In the genomic region with DNA sequence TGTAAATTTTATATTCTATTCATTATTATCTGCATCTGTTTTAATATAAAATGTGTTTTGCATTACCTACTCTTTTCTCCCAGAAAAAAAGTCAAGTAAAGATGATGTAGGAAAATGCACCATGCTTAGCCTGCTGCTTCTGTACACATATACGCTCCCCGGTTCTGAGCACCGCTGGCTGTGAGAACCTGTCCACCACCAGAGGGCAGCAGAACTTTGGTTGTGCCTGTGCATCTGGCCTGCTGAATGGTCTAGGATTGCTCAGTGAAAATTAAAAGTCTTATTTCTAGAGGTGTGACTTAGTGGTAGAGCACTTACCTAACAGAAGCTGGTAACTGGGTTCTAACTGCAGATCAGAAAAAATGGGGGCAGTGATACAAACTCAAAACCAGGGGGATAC, we compare ENCODE assay signal across 8 mouse cellular contexts. TPM values are rescaled to one million over a fixed set of nuclear protein-coding genes. Genes with fewer than 3 reads are reported as not detected.
DNase-seq lines count a peak whose midpoint lies in the region; ATAC-seq and TF ChIP-seq lines count a peak whose summit lies in the region.

No protein-coding gene starts in this region.

- H3K4me3 ChIP-seq in MEL (ENCODE audit: control insufficient read depth in 1 of 2, insufficient read depth in 1 of 2, low read depth in 2 of 2, low read length in 2 of 2) = no peak overlapping the region
- H3K4me3 ChIP-seq in lung, embryonic 14.5 days (ENCODE audit: low read depth, low read length) = no peak overlapping the region
- H3K4me3 ChIP-seq in thymus, adult 2 months (ENCODE audit: control insufficient read depth, insufficient read depth, low read length) = no peak overlapping the region

- peak; percentile 84 to 97 (median 96) for TF ChIP-seq CTCF in MEL (IDR thresholded peaks at IDR 0.05 in 2 of 3, conservative IDR thresholded peaks at IDR 0.05 in 1 of 3; ENCODE audit: control insufficient read depth in 1 of 3, insufficient read depth in 1 of 3, low read depth in 2 of 3, low read length in 3 of 3, poor library complexity in 1 of 3, severe bottlenecking in 1 of 3)
- peak; percentile 92 for TF ChIP-seq CTCF in lung, embryonic 14.5 days (IDR thresholded peaks at IDR 0.05; ENCODE audit: low read depth)
- peak; percentile 76; the same call in 1 of the 2 replicates for TF ChIP-seq CTCF in thymus, adult 2 months (IDR thresholded peaks at IDR 0.05; ENCODE audit: borderline replicate concordance, control insufficient read depth, extremely low read depth, insufficient read depth, low read length, poor library complexity)

- TF ChIP-seq POLR2A in MEL (IDR thresholded peaks at IDR 0.05; ENCODE audit: control insufficient read depth in 1 of 2, insufficient read depth in 1 of 2, low read depth in 1 of 2, low read length in 2 of 2, poor library complexity in 1 of 2) = no peak
- no peak for TF ChIP-seq POLR2A in thymus, adult 2 months (IDR thresholded peaks at IDR 0.05; ENCODE audit: control insufficient read depth, extremely low read depth, insufficient read depth, low read length, poor library complexity)

- no peak overlapping the region for H3K27ac ChIP-seq in MEL (ENCODE audit: control insufficient read depth, low read depth, low read length)
- H3K27ac ChIP-seq in lung, embryonic 14.5 days (ENCODE audit: low read depth) = no peak overlapping the region
- H3K27ac ChIP-seq in thymus, adult 2 months (ENCODE audit: control insufficient read depth, insufficient read depth, low read length) = no peak overlapping the region

- peak; percentile 89 for TF ChIP-seq RAD21 in MEL (IDR thresholded peaks at IDR 0.05; ENCODE audit: low read depth, low read length)

- WGBS in lung, embryonic 14.5 days = 15% methylated on average over 3 of the region's 3 CpGs
- WGBS in thymus, adult 2 months = 54% methylated on average over 3 of the region's 3 CpGs

- no peaks in the 10 kb centered on the region for H3K9me3 ChIP-seq in MEL (replicated peaks; ENCODE audit: insufficient read depth, low read length)
- H3K9me3 ChIP-seq in lung, embryonic 14.5 days (ENCODE audit: low read depth, low read length) = no peaks in the 10 kb centered on the region

- ATAC-seq in hematopoietic stem cell, adult 5-6 weeks (replicated peaks in 1 of 2; ENCODE audit: insufficient read depth in 1 of 2, low FRiP score in 2 of 2, low TSS enrichment in 1 of 2, low read depth in 1 of 2, poor library complexity in 2 of 2, severe bottlenecking in 2 of 2) = peak; percentile 84 to 92
- ATAC-seq in lung, embryonic 14.5 days (ENCODE audit: insufficient read depth) = peak; percentile 84

- peak; percentile 83 for DNase-seq in MEL (ENCODE audit: low read depth, low spot score)
- DNase-seq in cerebellum, adult 8-10 months = peak; percentile 85
- DNase-seq in forelimb bud, embryonic 11.5 days (ENCODE audit: low read depth, low spot score) = peak; percentile 77
- peak; percentile 85 for DNase-seq in layer of hippocampus, adult 9-10 months (ENCODE audit: low spot score)
- DNase-seq in lung, embryonic 14.5 days = peak; percentile 93
- DNase-seq in ovary, postnatal 10 days (ENCODE audit: low spot score) = peak; percentile 66
- DNase-seq in thymus, adult 2 months = peak; percentile 81

- H3K27me3 ChIP-seq in MEL (ENCODE audit: control insufficient read depth in 1 of 2, insufficient read depth in 2 of 2, low read length in 2 of 2) = no peaks in the 10 kb centered on the region
- H3K27me3 ChIP-seq in lung, embryonic 14.5 days (ENCODE audit: insufficient read depth, low read length) = no peaks in the 10 kb centered on the region
- H3K27me3 ChIP-seq in thymus, adult 2 months (ENCODE audit: control insufficient read depth, insufficient read depth, low read length) = no peaks in the 10 kb centered on the region

- H3K36me3 ChIP-seq in MEL (ENCODE audit: control insufficient read depth in 1 of 2, insufficient read depth in 2 of 2, low read length in 2 of 2) = peaks cover 8 to 20% of the 10 kb centered on the region in 2 experiments
- peaks cover 59% of the 10 kb centered on the region for H3K36me3 ChIP-seq in lung, embryonic 14.5 days (ENCODE audit: insufficient read depth)
- peaks cover 42% of the 10 kb centered on the region for H3K36me3 ChIP-seq in thymus, adult 2 months (ENCODE audit: control insufficient read depth, insufficient read depth, low read length)

- no peak overlapping the region for H3K9ac ChIP-seq in MEL (ENCODE audit: control insufficient read depth, low read depth, low read length, poor library complexity, severe bottlenecking)
- no peak overlapping the region for H3K9ac ChIP-seq in lung, embryonic 14.5 days

- H3K79me2 ChIP-seq in MEL (ENCODE audit: control insufficient read depth, insufficient read depth, low read length, poor library complexity) = no peaks in the 10 kb centered on the region

- H3K4me2 ChIP-seq in lung, embryonic 14.5 days = no peak overlapping the region

- TF ChIP-seq EP300 in MEL (IDR thresholded peaks at IDR 0.05; ENCODE audit: low read depth in 1 of 2, low read length in 2 of 2) = no peak

- H3K4me1 ChIP-seq in MEL (ENCODE audit: control insufficient read depth in 1 of 2, insufficient read depth in 2 of 2, low read length in 2 of 2) = peaks cover 17% of the 10 kb centered on the region in 2 experiments
- H3K4me1 ChIP-seq in lung, embryonic 14.5 days (ENCODE audit: insufficient read depth) = 0 out of 2 replicates have a peak, but pooled peaks cover 4% of the 10 kb centered on the region
- H3K4me1 ChIP-seq in thymus, adult 2 months (replicated peaks; ENCODE audit: control insufficient read depth, insufficient read depth, low read length) = no peaks in the 10 kb centered on the region

TF ChIP-seq in MEL, 35 proteins besides CTCF, POLR2A, EP300 and RAD21:
- TF ChIP-seq SMC3 (IDR thresholded peaks at IDR 0.05; ENCODE audit: low read depth, low read length) (peak; percentile 93), USF2 (IDR thresholded peaks at IDR 0.05; ENCODE audit: borderline replicate concordance in 1 of 2, insufficient read depth in 1 of 2, low read depth in 1 of 2, low read length in 2 of 2) (no peak), SIN3A (IDR thresholded peaks at IDR 0.05; ENCODE audit: low read length) (peak; percentile 55; the same call in 1 of the 2 replicates), CHD2 (IDR thresholded peaks at IDR 0.05; ENCODE audit: low read length) (no peak), KAT2A (conservative IDR thresholded peaks at IDR 0.05; ENCODE audit: low read depth, low read length) (no peak), GABPA (IDR thresholded peaks at IDR 0.05; ENCODE audit: low read depth, low read length) (no peak), POLR2AphosphoS5 (IDR thresholded peaks at IDR 0.05; ENCODE audit: borderline replicate concordance, low read depth, low read length) (no peak), TAL1 (IDR thresholded peaks at IDR 0.05; ENCODE audit: low read length) (no peak), HCFC1 (IDR thresholded peaks at IDR 0.05; ENCODE audit: low read depth, low read length) (no peak), ZC3H11A (IDR thresholded peaks at IDR 0.05; ENCODE audit: low read depth, low read length) (peak; percentile 88), MAZ (IDR thresholded peaks at IDR 0.05; ENCODE audit: low read depth, low read length) (peak; percentile 56; the same call in 1 of the 2 replicates), TBP (IDR thresholded peaks at IDR 0.05; ENCODE audit: low read depth, low read length) (no peak), MYB (IDR thresholded peaks at IDR 0.05; ENCODE audit: low read depth, low read length) (no peak)

RNA-seq across cellular contexts. Expression of a gene that starts 19.1 kb away (rescaled TPM):
- total RNA-seq in MEL (2012; rRNA removed) = not detected in 2 replicates
- polyA plus RNA-seq in MEL (2012; ENCODE audit: insufficient read depth in 1 of 2, insufficient read length in 2 of 2, low read depth in 1 of 2, low replicate concordance in 2 of 2, missing spikeins in 1 of 2) = not detected
- not detected in 2 replicates for total RNA-seq in hematopoietic stem cell, adult 5-6 weeks (2017)
- polyA plus RNA-seq in lung, embryonic 14.5 days (2014; fragmentation: Nextera tagmentation; extraction: Ambion mirVana) = 3.1 and 3.6 TPM in 2 replicates
- 2.5 and 4.9 TPM in 2 replicates for polyA plus RNA-seq in thymus, adult 2 months (2012; rRNA removed)

RNA-seq across cellular contexts. Expression of a gene that starts 19.6 kb away (rescaled TPM):
- total RNA-seq in MEL (2012; rRNA removed) = 85.7 and 91.5 TPM in 2 replicates
- 100 to 1,000 TPM in 1 of 2 experiments, not detected in 1; 167 TPM for polyA plus RNA-seq in MEL (2012; ENCODE audit: insufficient read depth in 1 of 2, insufficient read length in 2 of 2, low read depth in 1 of 2, low replicate concordance in 2 of 2, missing spikeins in 1 of 2)
- 138 and 140 TPM in 2 replicates for total RNA-seq in hematopoietic stem cell, adult 5-6 weeks (2017)
- 228 and 241 TPM in 2 replicates for polyA plus RNA-seq in lung, embryonic 14.5 days (2014; fragmentation: Nextera tagmentation; extraction: Ambion mirVana)
- polyA plus RNA-seq in thymus, adult 2 months (2012; rRNA removed) = 44.2 and 57.2 TPM in 2 replicates

RNA-seq across cellular contexts. Expression of a gene that starts 38.0 kb away (rescaled TPM):
- 18.0 and 21.9 TPM in 2 replicates for total RNA-seq in MEL (2012; rRNA removed)
- 10 to 100 TPM in 1 of 2 experiments, not detected in 1; 23.1 TPM for polyA plus RNA-seq in MEL (2012; ENCODE audit: insufficient read depth in 1 of 2, insufficient read length in 2 of 2, low read depth in 1 of 2, low replicate concordance in 2 of 2, missing spikeins in 1 of 2)
- total RNA-seq in hematopoietic stem cell, adult 5-6 weeks (2017) = 25.1 and 37.2 TPM in 2 replicates
- 28.7 and 32.5 TPM in 2 replicates for polyA plus RNA-seq in lung, embryonic 14.5 days (2014; fragmentation: Nextera tagmentation; extraction: Ambion mirVana)
- 26.9 and 29.1 TPM in 2 replicates for polyA plus RNA-seq in thymus, adult 2 months (2012; rRNA removed)

RNA-seq across cellular contexts. Expression of a gene that starts 38.1 kb away (rescaled TPM):
- 134 and 137 TPM in 2 replicates for total RNA-seq in MEL (2012; rRNA removed)
- 100 to 1,000 TPM in 1 of 2 experiments, not detected in 1; 193 TPM for polyA plus RNA-seq in MEL (2012; ENCODE audit: insufficient read depth in 1 of 2, insufficient read length in 2 of 2, low read depth in 1 of 2, low replicate concordance in 2 of 2, missing spikeins in 1 of 2)
- 62.2 and 92.6 TPM in 2 replicates for total RNA-seq in hematopoietic stem cell, adult 5-6 weeks (2017)
- 186 and 198 TPM in 2 replicates for polyA plus RNA-seq in lung, embryonic 14.5 days (2014; fragmentation: Nextera tagmentation; extraction: Ambion mirVana)
- 133 and 163 TPM in 2 replicates for polyA plus RNA-seq in thymus, adult 2 months (2012; rRNA removed)
